Mouse (Mus musculus): ENCODE measurements around the gene Hgfac.

- no peak for TF ChIP-seq CTCF (IDR thresholded peaks at IDR 0.05; ENCODE audit: insufficient read depth, low read length)
- no peak for TF ChIP-seq POLR2A (IDR thresholded peaks at IDR 0.05; ENCODE audit: borderline replicate concordance, extremely low read depth, low read depth, low read length)
These were observed 32.7 kb downstream of the Hgfac start for GRCm38 (mm10) chr5:35073992-35074391.

All from lung, adult 2 months (tissue).